Mouse (Mus musculus): Measurements from ENCODE around the gene Cd69.

The Cd69 gene

GRCm38 (mm10) chr6:129246992-129247391 lies 28.2 kb downstream of the Cd69 start:
- DNase-seq (ENCODE audit: low read depth, low spot score): no peak

- no peak for DNase-seq (ENCODE audit: low read depth, low spot score)
Observed at GRCm38 (mm10) chr6:129245793-129246192, 29.4 kb downstream of the Cd69 start.

- no peak for DNase-seq (ENCODE audit: low read depth, low spot score)
Observed at GRCm38 (mm10) chr6:129241907-129242306, 33.3 kb downstream of the Cd69 start.

- no peak for DNase-seq (ENCODE audit: low read depth, low spot score)
Observed at GRCm38 (mm10) chr6:129241471-129241870, 33.8 kb downstream of the Cd69 start.

GRCm38 (mm10) chr6:129239564-129240248 lies 35.5 kb downstream of the Cd69 start:
- no peak for DNase-seq (ENCODE audit: low read depth, low spot score)

- DNase-seq (ENCODE audit: low read depth, low spot score): peak; percentile 21
Observed at GRCm38 (mm10) chr6:129238275-129239038, 36.8 kb downstream of the Cd69 start.

- peak; percentile 76 for DNase-seq (ENCODE audit: low read depth, low spot score)
Observed at GRCm38 (mm10) chr6:129237350-129238274, 37.6 kb downstream of the Cd69 start.

DNA sequence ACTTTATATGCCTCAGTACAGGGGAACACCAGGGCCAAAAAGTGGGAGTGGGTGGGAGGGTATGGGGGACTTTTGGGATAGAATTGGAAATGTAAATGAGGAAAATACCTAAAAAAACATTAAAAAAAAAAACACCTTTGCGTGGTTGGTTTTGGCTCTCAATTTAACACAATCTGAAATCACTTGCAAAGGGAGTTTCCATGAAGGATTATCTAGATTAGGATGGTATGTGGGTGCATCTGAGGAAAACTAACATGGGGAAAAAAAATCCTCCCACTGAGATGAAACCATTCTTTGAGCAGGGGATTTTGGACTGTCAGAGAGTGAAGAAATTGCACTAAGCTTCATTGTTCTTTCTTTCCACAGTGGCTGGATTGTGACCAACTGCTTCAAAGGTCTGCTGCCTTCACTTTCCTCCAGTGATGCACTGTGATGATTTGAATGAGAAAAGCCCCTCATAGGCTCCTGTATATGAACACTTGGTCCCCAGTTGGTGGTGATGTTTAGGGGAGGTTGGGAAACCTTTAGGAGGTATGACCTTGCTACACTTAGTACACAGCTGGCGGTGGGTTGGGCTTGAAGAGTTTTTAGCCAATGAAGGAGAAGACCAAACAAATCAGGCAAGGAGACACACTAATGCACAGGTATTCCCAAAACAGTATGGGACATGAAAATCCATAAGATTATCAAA lies 38.4 kb downstream of the Cd69 start:
- no peak for DNase-seq (ENCODE audit: low read depth, low spot score)

DNA sequence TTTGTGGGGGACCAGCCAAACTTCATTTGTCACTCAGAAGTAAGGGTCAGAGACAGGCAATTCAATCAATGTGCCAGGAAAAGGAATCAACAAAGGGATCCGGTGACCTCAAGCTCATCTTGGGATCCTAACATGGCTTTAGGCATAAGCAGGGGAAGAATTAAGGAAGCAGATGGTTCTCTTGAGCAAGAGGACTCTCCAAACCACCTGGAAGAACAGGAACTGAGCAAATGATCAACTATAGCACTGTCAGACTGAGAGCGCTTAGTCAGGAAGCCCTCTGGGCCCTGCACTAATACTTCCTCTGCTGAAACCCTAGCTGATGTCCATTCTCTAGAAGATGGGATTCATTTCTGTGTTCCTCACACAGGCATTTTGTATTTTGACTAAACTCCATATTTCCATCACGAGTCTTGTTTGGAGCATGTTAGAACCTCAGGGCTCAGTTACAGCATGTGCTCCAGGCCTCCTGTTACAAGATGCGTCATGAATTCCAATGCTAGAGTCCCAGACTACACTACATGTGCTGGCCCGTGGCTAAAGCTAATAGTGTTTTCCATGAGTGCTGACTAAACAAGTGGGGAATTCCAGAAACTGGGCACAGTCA lies 39.3 kb downstream of the Cd69 start:
- DNase-seq (ENCODE audit: low read depth, low spot score): no peak

DNA sequence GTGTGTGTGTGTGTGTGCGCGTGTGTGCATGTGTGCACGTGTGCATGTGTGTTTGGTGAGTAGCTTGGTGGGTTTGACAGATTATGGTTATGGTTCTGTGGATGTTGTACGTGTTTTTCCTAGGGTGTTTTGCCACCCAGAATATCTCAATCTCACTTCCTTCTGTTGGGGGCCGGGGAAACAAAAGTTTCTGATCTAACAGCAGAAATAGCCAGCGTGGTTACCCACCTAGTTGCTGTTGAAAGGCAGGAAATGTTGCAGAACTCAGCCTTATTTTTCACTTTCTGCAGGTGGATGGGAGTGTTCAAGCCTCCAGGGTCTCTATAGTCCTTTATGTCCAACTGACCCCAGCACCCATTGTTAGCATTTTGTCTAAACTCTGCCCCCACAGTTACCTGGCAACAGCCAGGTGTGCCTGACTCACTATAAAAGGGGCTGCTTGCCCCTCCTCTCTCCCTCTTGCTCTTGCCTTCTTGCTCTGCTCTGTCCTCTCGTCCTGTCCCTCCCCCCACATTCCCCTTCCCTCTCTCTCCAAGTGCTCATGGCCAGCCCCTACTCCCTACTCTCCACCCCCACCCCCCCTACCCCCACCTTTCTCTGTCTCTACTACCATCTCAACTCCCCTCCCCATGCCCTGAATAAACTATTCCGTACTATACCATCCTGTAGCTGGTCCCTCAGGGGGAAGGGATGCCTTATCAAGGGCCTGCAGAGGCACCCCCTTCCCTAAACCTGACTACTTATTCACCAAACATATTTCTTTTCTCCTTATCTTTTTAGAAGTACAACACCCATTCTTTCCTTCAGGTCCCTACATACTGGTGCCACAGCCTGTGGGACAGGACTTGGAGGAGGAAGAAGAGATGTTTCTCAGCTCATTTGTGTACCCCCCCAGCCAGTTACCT lies 40.5 kb downstream of the Cd69 start:
- DNase-seq (ENCODE audit: low read depth, low spot score): no peak

- no peak for DNase-seq (ENCODE audit: low read depth, low spot score)
Observed at GRCm38 (mm10) chr6:129233955-129234369, 41.3 kb downstream of the Cd69 start.

DNA sequence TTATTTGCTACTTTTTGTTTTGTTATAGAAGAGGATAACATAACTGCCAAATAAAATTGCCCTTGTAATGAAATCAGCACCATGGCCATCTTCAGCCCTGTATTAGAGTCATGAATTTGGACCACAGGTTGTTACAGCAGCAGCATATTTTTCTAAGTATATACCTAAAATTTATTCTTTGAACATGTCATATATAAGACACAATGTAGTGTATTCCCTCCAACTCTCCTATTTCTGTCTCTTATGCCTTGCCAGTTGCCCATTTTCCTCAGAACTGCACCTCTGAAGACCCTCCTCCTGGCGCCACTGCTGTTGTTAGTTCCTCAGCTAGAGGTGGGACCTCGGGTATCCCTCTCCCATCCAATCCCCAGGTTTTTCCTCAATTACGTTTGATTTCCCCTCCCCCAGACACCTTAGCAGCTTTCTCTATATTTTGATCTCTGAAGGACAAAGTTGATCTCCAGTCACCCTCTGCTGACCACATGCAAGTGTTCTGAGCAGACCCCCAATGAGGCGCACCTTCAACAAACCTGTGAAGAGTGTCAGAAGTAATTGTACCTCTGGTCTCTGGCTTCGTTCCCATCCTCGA lies 41.8 kb downstream of the Cd69 start:
- DNase-seq (ENCODE audit: low read depth, low spot score): no peak

DNA sequence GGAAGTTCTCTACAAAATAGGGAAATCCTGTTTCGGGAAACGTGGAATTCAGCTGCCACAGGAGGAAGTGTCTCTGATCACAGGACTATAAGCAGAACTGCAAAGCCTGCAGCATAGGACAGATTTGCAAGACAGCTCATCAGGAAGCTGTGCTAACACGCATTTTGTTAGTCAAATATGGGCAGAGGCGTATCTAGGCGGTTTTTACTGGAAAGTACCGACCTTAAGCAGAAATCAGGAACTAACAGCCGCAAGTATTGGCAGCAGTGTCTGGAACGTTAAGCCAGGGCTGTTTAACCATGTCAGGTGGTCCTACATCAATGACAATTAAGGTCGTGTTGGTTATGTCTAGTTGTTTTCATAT lies 42.4 kb downstream of the Cd69 start:
- DNase-seq (ENCODE audit: low read depth, low spot score): no peak

DNA sequence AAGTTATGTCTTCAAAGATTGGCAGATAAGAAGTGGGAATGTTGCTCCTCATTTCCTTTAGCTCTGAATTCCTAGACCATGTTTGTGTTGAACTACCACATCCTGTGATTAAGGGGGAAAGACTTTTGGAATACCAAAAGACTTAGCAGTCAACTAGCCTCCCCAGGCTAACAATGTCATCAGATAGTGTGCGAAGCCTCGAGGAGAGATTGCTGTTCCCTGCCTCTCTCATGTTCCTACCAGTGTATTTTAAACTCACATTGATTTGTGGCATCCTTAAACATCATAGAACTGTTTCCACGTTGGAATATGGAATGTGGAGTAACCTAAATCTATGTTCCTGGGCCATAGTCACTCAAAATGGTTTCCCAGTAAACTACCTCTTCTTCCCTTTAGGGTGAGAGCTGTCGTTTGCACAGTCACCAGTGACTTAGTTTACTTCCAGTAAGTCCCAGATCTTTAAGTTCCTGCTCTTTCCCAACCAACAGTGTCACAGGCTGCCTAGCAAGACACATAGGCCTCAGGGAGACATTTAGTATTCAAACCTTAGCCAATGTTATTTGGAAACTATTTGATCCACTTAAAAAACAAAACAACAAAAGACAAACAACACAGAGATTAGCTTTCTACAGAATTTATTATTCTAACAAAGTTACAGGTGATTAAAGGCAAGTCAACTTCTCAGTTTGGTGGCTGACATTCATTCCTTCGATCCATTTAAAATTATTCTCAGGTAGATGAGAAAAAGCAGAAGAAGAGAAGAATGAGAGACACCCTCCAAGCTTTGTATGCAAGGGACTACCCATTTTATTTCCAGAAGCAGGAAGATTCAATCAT lies 43.0 kb downstream of the Cd69 start:
- DNase-seq (ENCODE audit: low read depth, low spot score): no peak

- no peak for DNase-seq (ENCODE audit: low read depth, low spot score)
Observed at GRCm38 (mm10) chr6:129229774-129230578, 45.3 kb downstream of the Cd69 start.

DNA sequence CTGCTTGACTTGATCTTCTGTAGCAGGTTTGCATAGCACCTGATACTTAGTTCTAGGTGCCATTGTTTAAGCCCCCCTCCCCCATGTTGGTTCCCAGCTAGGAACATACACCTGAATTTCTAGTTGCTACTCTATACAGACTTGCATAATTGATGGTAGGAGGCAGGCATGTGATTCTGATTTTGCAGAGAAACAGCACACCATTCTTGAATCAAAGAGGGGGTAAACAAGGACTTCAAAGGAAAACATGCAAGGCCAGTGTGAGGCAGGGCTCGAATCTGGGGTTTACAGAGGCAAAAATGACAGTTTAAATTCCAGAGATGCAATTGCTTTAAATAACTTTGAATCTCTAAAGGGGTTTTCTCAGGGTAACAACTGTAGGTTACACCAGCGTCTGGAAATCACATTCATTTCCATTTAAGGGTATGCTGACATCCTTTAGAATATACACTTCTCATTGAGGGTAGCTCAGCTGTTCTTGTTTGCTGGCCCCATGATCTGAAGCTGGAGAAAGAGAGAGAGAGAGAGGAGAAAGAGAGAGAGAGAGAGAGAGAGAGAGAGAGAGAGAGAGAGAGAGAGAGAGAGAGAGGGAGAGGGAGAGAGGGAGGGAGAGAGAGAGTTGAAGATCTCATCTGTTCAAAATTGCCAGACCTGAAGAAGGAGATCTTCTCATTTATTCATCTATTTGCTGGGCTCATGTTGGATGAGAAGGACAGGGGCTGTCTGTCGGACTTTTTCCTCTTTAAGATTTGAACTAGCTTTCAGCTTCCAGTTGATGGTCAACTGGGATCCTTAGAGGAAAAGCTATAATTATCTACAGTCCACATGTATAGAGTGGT lies 46.1 kb downstream of the Cd69 start:
- DNase-seq (ENCODE audit: low read depth, low spot score): no peak

GRCm38 (mm10) chr6:129225078-129225477 lies 50.2 kb downstream of the Cd69 start:
- DNase-seq (ENCODE audit: low read depth, low spot score): no peak
